Mouse (Mus musculus): ENCODE results near the gene Bex1.
A peak's percentile ranks its signal among the peaks of the same experiment; 100 is the strongest.
"Not testable (repeated sequence)": the region's sequence is repeated elsewhere in the genome, so short reads cannot be mapped to it uniquely, and the experiment has no call there.

Gene Bex1

GRCm38 (mm10) chrX:136214729-136215677, at the start of gene Bex1, which contains the start of gene Tceal7:
TSS of gene Bex1 (minus strand) at chrX:136215513.
TSS of gene Tceal7 (plus strand) at chrX:136214779.
- not testable (repeated sequence) for DNase-seq (ENCODE audit: extremely low read depth, low read depth)

GRCm38 (mm10) chrX:136252023-136252729, 36.9 kb upstream of the Bex1 start:
- no peak for DNase-seq (ENCODE audit: extremely low read depth, low read depth)

- DNase-seq (ENCODE audit: extremely low read depth, low read depth) = no peak
Measured at GRCm38 (mm10) chrX:136249671-136250070, 34.4 kb upstream of the Bex1 start.

GRCm38 (mm10) chrX:136248811-136249210, 33.5 kb upstream of the Bex1 start:
- no peak for DNase-seq (ENCODE audit: extremely low read depth, low read depth)

- no peak for DNase-seq (ENCODE audit: extremely low read depth, low read depth)
Measured at GRCm38 (mm10) chrX:136245521-136246071, 30.3 kb upstream of the Bex1 start.

- peak; percentile 79 for DNase-seq (ENCODE audit: extremely low read depth, low read depth)
Measured at GRCm38 (mm10) chrX:136244574-136245229, 29.4 kb upstream of the Bex1 start, which contains the start of gene Tceal9. TSS of gene Tceal9 (plus strand) at chrX:136245079.

GRCm38 (mm10) chrX:136243181-136243580, 27.9 kb upstream of the Bex1 start:
- no peak for DNase-seq (ENCODE audit: extremely low read depth, low read depth)

GRCm38 (mm10) chrX:136238118-136238517, 22.8 kb upstream of the Bex1 start:
- peak; percentile 19 for DNase-seq (ENCODE audit: extremely low read depth, low read depth)

- no peak for DNase-seq (ENCODE audit: extremely low read depth, low read depth)
Measured at GRCm38 (mm10) chrX:136227768-136228167, 12.5 kb upstream of the Bex1 start.

GRCm38 (mm10) chrX:136223714-136224113, 8.4 kb upstream of the Bex1 start:
- DNase-seq (ENCODE audit: extremely low read depth, low read depth) = no peak

- DNase-seq (ENCODE audit: extremely low read depth, low read depth) = no peak
Measured at GRCm38 (mm10) chrX:136216303-136216702, 990 bp upstream of the Bex1 start.

GRCm38 (mm10) chrX:136213396-136213795, 1.9 kb downstream of the Bex1 start:
- DNase-seq (ENCODE audit: extremely low read depth, low read depth) = no peak

GRCm38 (mm10) chrX:136204406-136204805, 10.9 kb downstream of the Bex1 start:
- DNase-seq (ENCODE audit: extremely low read depth, low read depth) = no peak

- no peak for DNase-seq (ENCODE audit: extremely low read depth, low read depth)
Measured at GRCm38 (mm10) chrX:136203664-136204066, 11.6 kb downstream of the Bex1 start, which contains the start of gene Tceal5. TSS of gene Tceal5 (minus strand) at chrX:136203876.

GRCm38 (mm10) chrX:136203257-136203656, 12.1 kb downstream of the Bex1 start:
- DNase-seq (ENCODE audit: extremely low read depth, low read depth) = no peak

- DNase-seq (ENCODE audit: extremely low read depth, low read depth) = peak; percentile 71
Measured at GRCm38 (mm10) chrX:136196873-136197272, 18.4 kb downstream of the Bex1 start.

- DNase-seq (ENCODE audit: extremely low read depth, low read depth) = peak; percentile 91
Measured at GRCm38 (mm10) chrX:136195193-136195944, 19.9 kb downstream of the Bex1 start.

GRCm38 (mm10) chrX:136183107-136183506, 32.2 kb downstream of the Bex1 start:
- no peak for DNase-seq (ENCODE audit: extremely low read depth, low read depth)

- no peak for DNase-seq (ENCODE audit: extremely low read depth, low read depth)
Measured at GRCm38 (mm10) chrX:136180897-136181553, 34.3 kb downstream of the Bex1 start.

GRCm38 (mm10) chrX:136172786-136173185, 42.5 kb downstream of the Bex1 start:
- no peak for DNase-seq (ENCODE audit: extremely low read depth, low read depth)

Data from MEL-GATA-1-ER (cell line).